Mouse (Mus musculus) urinary bladder, postnatal 14 days (tissue): ENCODE measurements around the gene Cnfn.

ENCODE experiments used
- DNase-seq: peaks from one replicate; pipeline ENCODE4 v3.0.0; 2021; ENCODE audit warnings: low spot score

Cnfn gene

GRCm38 (mm10) chr7:25390054-25390770 lies 20.7 kb upstream of the Cnfn start:
- DNase-seq = peak; percentile 82

- DNase-seq = no peak
Observed at GRCm38 (mm10) chr7:25388916-25389315, 19.4 kb upstream of the Cnfn start.

DNA sequence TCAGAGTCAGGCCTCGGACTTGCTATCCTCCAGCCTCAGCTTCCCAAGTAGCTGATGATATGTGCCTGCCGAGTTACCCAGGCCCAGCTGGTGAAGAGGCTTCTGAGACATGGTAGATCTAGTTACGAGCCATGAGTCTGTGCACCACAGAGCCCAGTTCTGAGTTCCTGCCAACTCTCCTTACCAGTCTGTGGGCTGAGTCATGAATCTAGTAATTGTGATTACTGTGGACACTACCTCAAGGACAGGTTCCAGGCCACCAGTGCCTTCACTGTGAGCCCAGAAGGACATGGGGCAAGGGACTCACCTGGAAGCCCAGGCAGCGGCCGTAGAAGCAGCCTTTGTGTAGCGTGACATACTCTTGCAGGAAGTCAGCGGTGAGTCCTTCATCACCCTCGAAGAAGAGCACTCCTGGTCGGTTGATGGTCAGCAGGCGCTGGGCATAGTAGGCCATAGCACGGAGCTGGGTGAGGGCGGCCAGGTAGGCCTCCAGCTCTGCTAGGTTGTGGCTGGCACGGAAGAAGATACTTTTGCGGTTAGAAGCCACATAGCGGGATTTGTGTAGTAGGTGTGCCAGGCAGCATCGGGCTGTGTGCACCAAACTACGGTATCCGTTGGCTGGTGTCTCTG lies 18.4 kb upstream of the Cnfn start:
- no peak for DNase-seq

GRCm38 (mm10) chr7:25385850-25386555 lies 16.5 kb upstream of the Cnfn start:
- DNase-seq = peak; percentile 79

DNA sequence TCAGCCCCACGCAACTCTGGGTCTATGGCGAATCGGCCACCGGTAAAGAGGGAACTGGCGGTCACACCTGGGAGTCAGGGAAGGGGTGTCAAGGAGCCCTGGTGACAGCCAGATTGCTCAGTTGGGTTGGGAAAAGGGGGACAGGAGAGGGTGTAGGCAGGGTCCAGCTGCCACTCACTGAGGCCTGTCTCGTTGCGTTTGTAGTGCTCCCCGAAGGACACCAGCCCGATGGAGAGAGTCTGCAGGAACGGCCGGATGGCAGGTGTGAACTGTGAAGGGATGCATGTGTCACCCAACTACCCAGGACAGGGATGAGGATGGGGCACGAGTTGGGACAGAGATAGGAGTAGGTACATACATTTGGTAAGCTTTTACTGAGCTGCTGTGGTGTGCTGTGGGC lies 15.7 kb upstream of the Cnfn start:
- DNase-seq = no peak

- DNase-seq = no peak
Observed at GRCm38 (mm10) chr7:25384818-25385217, 15.3 kb upstream of the Cnfn start.

GRCm38 (mm10) chr7:25384318-25384717 lies 14.8 kb upstream of the Cnfn start:
- DNase-seq = no peak

DNA sequence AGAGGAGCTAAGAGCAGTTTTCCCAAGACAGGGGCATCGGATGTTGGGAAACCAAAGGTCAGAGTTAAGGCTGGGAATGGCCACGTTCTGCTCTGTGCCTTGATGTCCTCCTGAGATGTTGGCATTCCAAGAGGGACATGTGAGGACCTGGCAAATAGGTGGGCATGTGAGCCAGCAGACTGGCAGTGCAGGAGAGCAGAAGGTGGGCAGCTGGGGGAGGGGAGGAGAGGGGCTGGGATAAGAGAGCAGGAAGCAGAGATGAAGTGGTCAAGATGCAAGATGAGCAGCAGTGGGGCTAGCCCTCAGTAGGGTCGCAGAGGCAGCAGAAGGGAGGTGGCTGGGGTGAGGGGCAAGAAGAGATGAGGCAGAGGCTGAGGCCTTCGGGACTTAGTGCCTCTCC lies 14.4 kb upstream of the Cnfn start:
- DNase-seq = no peak

DNA sequence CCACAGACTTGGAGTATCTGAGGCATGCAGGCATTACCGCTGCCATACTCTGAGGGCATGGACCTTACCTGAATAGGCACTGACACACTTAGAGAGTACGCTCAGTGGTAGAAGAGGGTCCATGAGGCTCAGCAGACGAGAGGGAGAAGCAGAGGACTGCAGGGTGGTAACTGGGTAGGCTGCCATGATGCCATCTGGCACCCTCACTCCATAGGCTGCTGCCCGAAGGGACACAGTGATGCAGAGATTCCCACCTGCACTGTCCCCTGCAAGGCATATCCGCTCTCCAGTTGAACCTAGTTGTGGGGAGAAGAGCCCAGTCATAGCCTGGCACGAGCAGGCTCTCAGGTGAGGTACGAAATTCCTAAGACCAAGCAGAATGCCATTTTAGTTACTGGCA lies 13.9 kb upstream of the Cnfn start:
- no peak for DNase-seq

DNA sequence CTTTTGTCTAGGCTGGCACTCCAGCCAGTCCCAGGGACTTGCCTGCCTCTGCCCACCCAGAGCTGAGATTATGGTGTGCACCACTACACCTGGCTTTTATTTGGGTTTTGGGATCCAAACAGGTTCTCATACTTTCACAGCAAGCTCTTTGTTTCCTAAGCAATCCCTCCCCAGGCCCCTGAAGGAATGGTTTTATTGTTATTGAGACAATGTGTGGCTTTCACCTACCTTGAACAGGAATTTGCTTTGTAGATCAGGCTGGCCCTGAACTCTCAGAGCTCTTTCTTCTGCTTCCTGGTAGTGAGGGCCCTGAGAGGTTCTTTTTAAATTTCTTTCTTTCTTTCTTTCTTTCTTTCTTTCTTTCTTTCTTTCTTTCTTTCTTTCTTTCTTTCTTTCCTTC lies 13.0 kb upstream of the Cnfn start:
- DNase-seq = no peak

- no peak for DNase-seq
Observed at GRCm38 (mm10) chr7:25381284-25381680, 11.8 kb upstream of the Cnfn start.

DNA sequence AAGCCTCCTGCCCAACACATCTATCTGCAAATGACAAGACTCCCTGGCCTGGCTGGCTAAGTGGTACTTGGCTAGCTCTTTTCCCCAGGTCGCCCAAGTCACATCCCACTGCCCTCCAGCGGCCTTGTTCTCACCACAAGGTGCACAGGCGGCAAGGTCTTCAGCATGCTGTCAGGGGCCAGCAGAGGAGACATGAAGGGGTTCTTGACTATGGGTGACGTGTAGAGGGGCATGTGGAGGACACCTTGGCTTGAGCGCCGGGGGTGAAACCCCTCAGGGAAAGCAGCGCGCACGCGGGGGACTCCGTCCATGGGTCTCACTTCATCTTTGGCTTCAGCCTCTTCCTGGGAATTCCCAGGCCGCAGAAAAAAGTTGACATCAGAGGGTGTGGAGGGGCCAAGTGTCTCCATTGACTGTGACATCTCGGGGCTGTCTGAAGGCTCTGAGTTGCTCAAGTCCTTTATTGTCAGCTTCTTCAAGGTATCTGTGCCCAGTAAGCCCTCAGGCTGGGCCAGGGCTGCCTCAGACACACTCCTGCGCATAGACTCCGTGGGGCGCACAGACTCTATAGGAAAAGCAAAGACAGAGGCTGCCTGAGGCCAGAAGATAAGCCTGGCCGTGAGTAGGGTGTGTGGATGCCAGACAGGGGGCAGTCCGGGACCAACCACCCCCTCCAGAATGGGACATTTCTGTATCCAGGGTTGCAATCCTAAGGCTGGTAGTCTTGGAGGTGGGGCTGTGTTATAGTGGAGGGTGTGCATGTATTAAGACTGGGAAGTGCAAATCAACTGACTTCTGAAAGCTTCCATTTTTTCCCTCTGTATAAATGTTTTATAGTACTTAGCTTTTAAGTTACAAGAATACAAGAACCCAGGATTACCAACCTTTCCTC lies 11.1 kb upstream of the Cnfn start:
- no peak for DNase-seq

DNA sequence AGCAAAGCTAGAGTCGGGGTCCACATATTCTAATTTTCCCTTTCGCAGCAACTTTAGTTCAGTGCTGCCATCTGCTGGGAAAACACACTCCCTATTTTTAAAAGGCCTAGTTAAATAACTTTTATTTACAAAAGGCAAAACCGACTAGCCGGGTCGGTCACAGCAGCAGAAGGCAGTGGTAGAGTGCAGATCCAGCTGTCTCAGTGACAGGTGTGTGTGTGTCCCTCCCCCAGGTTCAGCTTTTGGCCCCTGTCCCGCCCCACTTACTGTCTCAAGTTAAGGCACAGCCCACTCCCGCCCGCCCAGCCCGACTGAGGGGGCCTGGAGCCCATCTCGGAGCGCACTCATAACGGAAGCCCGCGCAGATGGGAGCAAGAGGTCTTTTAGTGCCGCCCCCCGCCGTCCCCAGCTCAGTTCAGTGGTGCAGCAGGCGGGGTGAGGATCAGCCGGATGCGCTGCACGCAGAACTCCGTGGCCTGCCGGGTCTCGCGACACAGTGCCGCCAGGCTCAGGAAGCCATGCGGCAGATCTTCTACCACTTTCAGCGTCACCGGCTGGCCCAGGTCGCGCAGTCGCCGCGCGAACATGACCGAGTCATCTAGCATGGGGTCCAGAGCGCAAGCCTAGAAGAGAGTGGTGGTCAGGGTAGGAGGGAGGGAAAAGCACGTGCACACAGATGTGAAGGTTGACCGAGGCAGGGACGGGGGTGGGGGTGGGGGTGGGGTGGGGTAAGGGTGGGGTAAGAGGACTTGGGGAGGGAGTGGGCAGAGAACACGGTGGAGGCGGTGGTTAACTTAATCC lies 10.2 kb upstream of the Cnfn start:
- peak; percentile 55 for DNase-seq

GRCm38 (mm10) chr7:25378181-25379100 lies 8.9 kb upstream of the Cnfn start:
- DNase-seq = no peak

- no peak for DNase-seq
Observed at GRCm38 (mm10) chr7:25377100-25377700, 7.7 kb upstream of the Cnfn start.

DNA sequence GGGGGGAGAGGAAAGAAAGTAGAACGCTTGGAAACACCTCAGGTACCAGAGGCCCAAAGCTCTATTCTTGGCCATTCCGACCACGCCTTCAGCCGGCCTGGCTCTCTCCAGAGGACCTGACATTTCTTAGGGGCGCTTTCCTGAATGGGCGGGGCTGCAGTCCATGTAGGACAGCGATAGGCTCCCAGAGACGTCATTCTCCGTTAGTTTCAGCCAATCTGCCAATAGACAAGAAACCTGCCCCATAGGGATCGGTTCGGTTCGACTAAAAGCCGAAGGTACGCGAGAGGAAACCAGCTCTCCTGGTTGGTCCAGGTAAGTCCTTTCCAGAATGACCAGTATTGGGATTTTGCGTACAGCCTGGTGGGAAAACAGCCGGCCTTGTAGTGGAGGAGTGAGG lies 7.0 kb upstream of the Cnfn start:
- DNase-seq = peak; percentile 85

DNA sequence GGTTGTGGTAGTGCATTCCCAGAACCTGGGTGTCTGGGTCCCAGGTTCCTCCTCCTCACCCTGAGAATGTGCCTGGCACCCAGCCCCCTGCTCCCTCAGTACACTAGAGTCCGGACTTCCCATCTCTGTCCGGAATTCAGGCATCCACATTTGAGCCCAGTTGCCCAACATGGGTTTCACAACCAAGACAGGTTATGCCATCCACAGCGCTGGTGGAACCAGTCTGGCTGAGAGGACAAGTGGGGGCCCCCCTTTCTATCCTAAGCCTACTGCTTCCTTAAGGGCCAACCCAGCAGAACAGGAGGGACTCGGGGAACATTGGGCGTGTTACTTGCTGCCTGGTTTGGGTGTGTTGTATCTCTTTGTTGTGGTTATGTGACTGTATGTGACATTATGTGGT lies 2.9 kb upstream of the Cnfn start:
- DNase-seq = peak; percentile 43

GRCm38 (mm10) chr7:25368333-25368732 lies 1.2 kb downstream of the Cnfn start:
- DNase-seq = no peak

GRCm38 (mm10) chr7:25367632-25368293 lies 1.8 kb downstream of the Cnfn start:
- DNase-seq = no peak
